ENCODE assay signal across 8 mouse cellular contexts in the genomic region with DNA sequence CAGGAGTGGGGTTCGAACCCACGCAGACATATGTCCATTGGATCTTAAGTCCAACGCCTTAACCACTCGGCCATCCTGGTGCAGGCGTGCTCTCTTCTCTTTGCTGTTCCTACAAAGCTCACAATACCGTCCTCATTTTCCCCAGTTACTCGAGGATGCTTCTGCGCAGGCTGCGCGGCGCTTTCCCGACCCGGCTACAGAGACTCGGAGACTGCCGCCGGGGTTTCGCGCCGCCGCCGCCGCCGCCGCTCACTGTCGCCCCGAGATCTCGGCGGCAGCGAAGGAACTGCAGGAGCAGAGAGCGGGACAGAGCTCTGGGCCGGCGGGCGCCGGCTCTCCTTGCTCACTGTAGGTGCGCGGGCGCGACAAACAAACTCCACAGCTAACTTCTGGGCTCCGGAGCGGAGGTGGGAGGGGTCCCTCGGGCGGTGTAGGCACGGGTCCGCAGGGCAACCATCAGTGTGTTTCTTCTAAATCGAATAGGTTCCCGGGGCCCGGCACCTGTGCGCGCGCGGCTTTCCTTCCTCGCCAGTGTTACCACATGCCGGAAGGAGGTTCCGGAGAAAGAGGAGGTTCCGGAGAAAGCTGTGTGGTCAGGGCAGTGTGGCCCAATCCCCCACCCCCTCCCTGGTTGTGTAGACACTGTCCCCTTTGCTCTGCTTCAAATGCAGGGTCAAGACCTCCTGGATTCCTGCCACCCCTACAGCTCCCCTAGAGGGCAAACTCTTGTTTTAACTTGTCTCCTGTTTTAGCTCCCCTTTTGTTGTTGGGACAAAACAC. TPM values are rescaled to one million over a fixed set of nuclear protein-coding genes. Genes with fewer than 3 reads are reported as not detected.
A peak's percentile ranks its signal among the peaks of the same experiment; 100 is the strongest.
DNase-seq lines count a peak whose midpoint lies in the region; ATAC-seq lines count a peak whose summit lies in the region.

No protein-coding gene starts in this region.

- no peaks in the 10 kb centered on the region for H3K36me3 ChIP-seq in forebrain, embryonic 14.5 days (ENCODE audit: control insufficient read depth, insufficient read depth, low read length)
- no peaks in the 10 kb centered on the region for H3K36me3 ChIP-seq in neural tube, embryonic 15.5 days

- intact Hi-C loops in heart, postnatal 14 days (cut with DNase I), result loop anchor here (2.0 to 5.0 kb wide), 4 partner anchors 54 to 230 kb away; a partner anchor contains a TSS

- peak overlapping the region; percentile 64 for H3K9ac ChIP-seq in forebrain, embryonic 14.5 days (ENCODE audit: low read length)
- H3K9ac ChIP-seq in neural tube, embryonic 15.5 days (replicated peaks), result peak overlapping the region; percentile 58

- peak; percentile 96 for ATAC-seq in forebrain, embryonic 14.5 days
- peak; percentile 96 for ATAC-seq in neural tube, embryonic 15.5 days (ENCODE audit: low FRiP score)

- peaks cover 6% of the 10 kb centered on the region; the same call in 1 of the 2 replicates for H3K4me1 ChIP-seq in forebrain, embryonic 14.5 days (ENCODE audit: control insufficient read depth, insufficient read depth, low read length)
- peaks cover 7% of the 10 kb centered on the region for H3K4me1 ChIP-seq in neural tube, embryonic 15.5 days

- H3K9me3 ChIP-seq in forebrain, embryonic 14.5 days (replicated peaks; ENCODE audit: control insufficient read depth, low read length), result no peaks in the 10 kb centered on the region
- no peaks in the 10 kb centered on the region for H3K9me3 ChIP-seq in neural tube, embryonic 15.5 days (replicated peaks)

- H3K4me2 ChIP-seq in forebrain, embryonic 14.5 days (ENCODE audit: low read length), result peak overlapping the region; percentile 55
- peak overlapping the region; percentile 65 for H3K4me2 ChIP-seq in neural tube, embryonic 15.5 days

- H3K27ac ChIP-seq in forebrain, embryonic 14.5 days (ENCODE audit: low read depth, low read length), result peak overlapping the region; percentile 81
- peak overlapping the region; percentile 86 for H3K27ac ChIP-seq in neural tube, embryonic 15.5 days (replicated peaks)

- DNase-seq in ES-CJ7 (ENCODE audit: low read depth, low spot score), result peak; percentile 95
- peak; percentile 95 for DNase-seq in cerebellum, adult 11 months
- DNase-seq in forebrain, embryonic 14.5 days (ENCODE audit: low spot score), result peak; percentile 97
- peak; percentile 94 to 97 for DNase-seq in heart, postnatal 14 days
- peak; percentile 98 for DNase-seq in layer of hippocampus, adult 11-12 months (ENCODE audit: low spot score)
- peak; percentile 95 for DNase-seq in lung, adult 18-20 months
- peak; percentile 89 for DNase-seq in testis, postnatal 14 days (ENCODE audit: low spot score)

- H3K4me3 ChIP-seq in forebrain, embryonic 14.5 days (ENCODE audit: low read depth, low read length), result peak overlapping the region; percentile 50
- H3K4me3 ChIP-seq in neural tube, embryonic 15.5 days (replicated peaks), result peak overlapping the region; percentile 61

- no peaks in the 10 kb centered on the region for H3K27me3 ChIP-seq in forebrain, embryonic 14.5 days (replicated peaks; ENCODE audit: control insufficient read depth, insufficient read depth, low read length)
- no peaks in the 10 kb centered on the region for H3K27me3 ChIP-seq in neural tube, embryonic 15.5 days (replicated peaks)

- WGBS in forebrain, embryonic 14.5 days, result under 1% methylated on average over 55 of the region's 55 CpGs
- under 1% methylated on average over 54 of the region's 55 CpGs for WGBS in neural tube, embryonic 15.5 days

RNA-seq across cellular contexts. Expression of a gene that starts 41.3 kb away (rescaled TPM):
- 0.93 and 0.98 TPM in 2 replicates for polyA plus RNA-seq in forebrain, embryonic 14.5 days (2014; fragmentation: Nextera tagmentation; extraction: Ambion mirVana)
- 1 to 10 TPM; 1.8 to 1.9 TPM for total RNA-seq in heart, postnatal 14 days (2021)
- 3.1 and 8.8 TPM in 2 replicates for polyA plus RNA-seq in neural tube, embryonic 15.5 days (2015; fragmentation: Nextera tagmentation; extraction: Ambion mirVana)

RNA-seq across cellular contexts. Expression of a gene that starts 53.6 kb away (rescaled TPM):
- 7.2 and 15.8 TPM in 2 replicates for polyA plus RNA-seq in forebrain, embryonic 14.5 days (2014; fragmentation: Nextera tagmentation; extraction: Ambion mirVana)
- 10 to 100 TPM; 69.6 to 72.4 TPM for total RNA-seq in heart, postnatal 14 days (2021)
- 27.5 and 36.5 TPM in 2 replicates for polyA plus RNA-seq in neural tube, embryonic 15.5 days (2015; fragmentation: Nextera tagmentation; extraction: Ambion mirVana)

Comparison
In these comparisons a context has a peak if more than half of its experiments do, and no peak if none do; other contexts are left out.
1. Peak in every context shown above with its lines: DNase-seq, ATAC-seq, H3K4me3 ChIP-seq and H3K27ac ChIP-seq.